Mouse (Mus musculus): Measurements from ENCODE around the gene Tln2. TPM values are rescaled to one million over a fixed set of nuclear protein-coding genes. Genes with fewer than 3 reads are reported as not detected.

The Tln2 gene
- polyA plus RNA-seq, 1 experiment = 17.0 TPM

DNA sequence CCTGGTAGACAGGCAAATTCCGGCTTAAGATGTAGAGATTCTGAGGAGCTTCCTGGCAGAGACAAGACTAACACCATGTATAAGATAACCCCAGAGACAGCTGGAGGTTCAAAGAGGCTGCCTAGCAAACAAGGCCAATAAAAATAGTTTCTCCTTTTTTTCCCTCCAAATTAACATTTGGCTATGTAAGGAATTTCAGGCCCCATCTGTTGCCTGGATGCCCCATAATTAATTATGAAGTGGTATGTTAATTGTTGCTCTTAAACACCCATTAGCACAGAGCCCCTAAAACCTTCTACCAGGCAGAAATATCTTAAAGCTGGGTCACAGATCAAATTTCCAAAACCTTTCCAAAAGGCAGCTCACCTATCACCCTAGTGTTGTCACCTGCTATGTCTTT, 77.7 kb downstream of the Tln2 start:
- Histone ChIP-seq H3K9me3 (replicated peaks; ENCODE audit: control insufficient read depth, insufficient read depth, low read length, poor library complexity, severe bottlenecking) (no peaks in the 10 kb centered on the region), H3K9ac (ENCODE audit: low read depth, poor library complexity, severe bottlenecking) (no peak overlapping the region), H3K27me3 (ENCODE audit: control insufficient read depth, insufficient read depth, low read length, poor library complexity, severe bottlenecking) (no peaks in the 10 kb centered on the region), H3K27ac (ENCODE audit: insufficient read depth, low read length) (no peak overlapping the region), H3K4me3 (ENCODE audit: low read depth, low read length) (no peak overlapping the region), H3K36me3 (ENCODE audit: control insufficient read depth, insufficient read depth, low read length, poor library complexity, severe bottlenecking) (no peaks in the 10 kb centered on the region), H3K4me1 (ENCODE audit: control insufficient read depth, insufficient read depth, low read length) (peaks cover 3% of the 10 kb centered on the region)
- TF ChIP-seq EP300 (IDR thresholded peaks at IDR 0.05; ENCODE audit: insufficient read depth, low read depth, low read length) = no peak
- no peak for TF ChIP-seq CTCF (IDR thresholded peaks at IDR 0.05; ENCODE audit: low read depth, low read length)
- TF ChIP-seq POLR2A (IDR thresholded peaks at IDR 0.05; ENCODE audit: insufficient read depth, low read length) = no peak

GRCm38 (mm10) chr9:67477445-67477844, 82.1 kb downstream of the Tln2 start:
- H3K27me3 ChIP-seq (ENCODE audit: control insufficient read depth, insufficient read depth, low read length, poor library complexity, severe bottlenecking) = no peaks in the 10 kb centered on the region
- no peak overlapping the region for H3K4me3 ChIP-seq (ENCODE audit: low read depth, low read length)
- no peak overlapping the region for H3K27ac ChIP-seq (ENCODE audit: insufficient read depth, low read length)
- no peaks in the 10 kb centered on the region for H3K36me3 ChIP-seq (ENCODE audit: control insufficient read depth, insufficient read depth, low read length, poor library complexity, severe bottlenecking)
- no peak overlapping the region for H3K9ac ChIP-seq (ENCODE audit: low read depth, poor library complexity, severe bottlenecking)
- no peaks in the 10 kb centered on the region for H3K4me1 ChIP-seq (ENCODE audit: control insufficient read depth, insufficient read depth, low read length)
- H3K9me3 ChIP-seq (replicated peaks; ENCODE audit: control insufficient read depth, insufficient read depth, low read length, poor library complexity, severe bottlenecking) = no peaks in the 10 kb centered on the region
- no peak for TF ChIP-seq EP300 (IDR thresholded peaks at IDR 0.05; ENCODE audit: insufficient read depth, low read depth, low read length)
- no peak for TF ChIP-seq CTCF (IDR thresholded peaks at IDR 0.05; ENCODE audit: low read depth, low read length)
- TF ChIP-seq POLR2A (IDR thresholded peaks at IDR 0.05; ENCODE audit: insufficient read depth, low read length) = no peak

DNA sequence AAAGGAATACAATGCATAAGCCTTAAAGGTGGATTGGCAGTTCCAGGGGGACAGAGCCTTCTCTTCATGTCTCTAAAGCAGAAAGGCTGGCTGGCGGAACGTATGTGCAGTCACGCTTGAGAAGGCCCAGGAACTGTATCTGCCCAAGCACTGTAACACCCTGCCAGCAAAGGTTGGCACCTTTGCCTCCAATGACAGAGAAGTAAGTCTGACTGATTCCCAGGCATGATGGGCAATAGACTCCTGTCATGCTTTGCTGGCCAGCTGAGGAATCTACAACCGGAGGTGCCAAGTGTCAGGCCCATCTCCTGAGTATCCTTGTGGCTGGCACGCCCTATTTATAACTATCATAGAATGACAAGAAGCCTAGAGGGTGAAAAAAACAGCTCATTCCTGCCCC, 83.3 kb downstream of the Tln2 start:
- no peak for TF ChIP-seq POLR2A (IDR thresholded peaks at IDR 0.05; ENCODE audit: insufficient read depth, low read length)
- no peak for TF ChIP-seq EP300 (IDR thresholded peaks at IDR 0.05; ENCODE audit: insufficient read depth, low read depth, low read length)
- no peak for TF ChIP-seq CTCF (IDR thresholded peaks at IDR 0.05; ENCODE audit: low read depth, low read length)
- H3K9me3 ChIP-seq (replicated peaks; ENCODE audit: control insufficient read depth, insufficient read depth, low read length, poor library complexity, severe bottlenecking) = no peaks in the 10 kb centered on the region
- no peaks in the 10 kb centered on the region for H3K4me1 ChIP-seq (ENCODE audit: control insufficient read depth, insufficient read depth, low read length)
- no peak overlapping the region for H3K27ac ChIP-seq (ENCODE audit: insufficient read depth, low read length)
- no peak overlapping the region for H3K4me3 ChIP-seq (ENCODE audit: low read depth, low read length)
- no peaks in the 10 kb centered on the region for H3K36me3 ChIP-seq (ENCODE audit: control insufficient read depth, insufficient read depth, low read length, poor library complexity, severe bottlenecking)
- no peak overlapping the region for H3K9ac ChIP-seq (ENCODE audit: low read depth, poor library complexity, severe bottlenecking)
- H3K27me3 ChIP-seq (ENCODE audit: control insufficient read depth, insufficient read depth, low read length, poor library complexity, severe bottlenecking) = no peaks in the 10 kb centered on the region

- H3K4me1 ChIP-seq (ENCODE audit: control insufficient read depth, insufficient read depth, low read length) = no peaks in the 10 kb centered on the region
- no peak for TF ChIP-seq POLR2A (IDR thresholded peaks at IDR 0.05; ENCODE audit: insufficient read depth, low read length)
- H3K27me3 ChIP-seq (ENCODE audit: control insufficient read depth, insufficient read depth, low read length, poor library complexity, severe bottlenecking) = no peaks in the 10 kb centered on the region
- no peak overlapping the region for H3K9ac ChIP-seq (ENCODE audit: low read depth, poor library complexity, severe bottlenecking)
- H3K27ac ChIP-seq (ENCODE audit: insufficient read depth, low read length) = no peak overlapping the region
- H3K9me3 ChIP-seq (replicated peaks; ENCODE audit: control insufficient read depth, insufficient read depth, low read length, poor library complexity, severe bottlenecking) = no peaks in the 10 kb centered on the region
- H3K36me3 ChIP-seq (ENCODE audit: control insufficient read depth, insufficient read depth, low read length, poor library complexity, severe bottlenecking) = no peaks in the 10 kb centered on the region
- H3K4me3 ChIP-seq (ENCODE audit: low read depth, low read length) = no peak overlapping the region
These were observed 95.9 kb downstream of the Tln2 start for GRCm38 (mm10) chr9:67463440-67464122.

DNA sequence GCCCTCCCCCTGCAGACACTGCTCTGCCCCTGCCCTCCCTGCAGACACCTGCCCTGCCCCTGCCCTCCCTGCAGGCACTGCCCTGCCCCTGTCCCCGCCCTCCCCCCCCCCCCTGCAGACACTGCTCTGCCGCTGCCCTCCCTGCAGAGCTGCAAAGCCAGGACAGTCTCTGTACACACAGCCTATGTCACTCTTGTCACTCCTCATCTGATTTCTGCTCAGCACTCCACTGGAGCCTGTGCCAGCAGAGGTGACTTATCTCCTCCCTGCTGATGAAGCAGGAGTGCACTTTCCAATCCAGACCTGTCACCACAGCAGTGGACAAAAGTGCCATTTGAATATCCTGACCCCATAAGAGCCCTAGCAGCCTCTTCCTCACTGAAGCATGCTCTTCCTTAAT, 118.0 kb downstream of the Tln2 start:
- H3K27me3 ChIP-seq (ENCODE audit: control insufficient read depth, insufficient read depth, low read length, poor library complexity, severe bottlenecking) = no peaks in the 10 kb centered on the region
- no peaks in the 10 kb centered on the region for H3K4me1 ChIP-seq (ENCODE audit: control insufficient read depth, insufficient read depth, low read length)
- no peaks in the 10 kb centered on the region for H3K36me3 ChIP-seq (ENCODE audit: control insufficient read depth, insufficient read depth, low read length, poor library complexity, severe bottlenecking)
- H3K27ac ChIP-seq (ENCODE audit: insufficient read depth, low read length) = no peak overlapping the region
- H3K9ac ChIP-seq (ENCODE audit: low read depth, poor library complexity, severe bottlenecking) = no peak overlapping the region
- H3K9me3 ChIP-seq (replicated peaks; ENCODE audit: control insufficient read depth, insufficient read depth, low read length, poor library complexity, severe bottlenecking) = no peaks in the 10 kb centered on the region
- H3K4me3 ChIP-seq (ENCODE audit: low read depth, low read length) = no peak overlapping the region
- TF ChIP-seq POLR2A (IDR thresholded peaks at IDR 0.05; ENCODE audit: insufficient read depth, low read length) (no peak), CTCF (IDR thresholded peaks at IDR 0.05; ENCODE audit: low read depth, low read length) (no peak), EP300 (IDR thresholded peaks at IDR 0.05; ENCODE audit: insufficient read depth, low read depth, low read length) (no peak)

DNA sequence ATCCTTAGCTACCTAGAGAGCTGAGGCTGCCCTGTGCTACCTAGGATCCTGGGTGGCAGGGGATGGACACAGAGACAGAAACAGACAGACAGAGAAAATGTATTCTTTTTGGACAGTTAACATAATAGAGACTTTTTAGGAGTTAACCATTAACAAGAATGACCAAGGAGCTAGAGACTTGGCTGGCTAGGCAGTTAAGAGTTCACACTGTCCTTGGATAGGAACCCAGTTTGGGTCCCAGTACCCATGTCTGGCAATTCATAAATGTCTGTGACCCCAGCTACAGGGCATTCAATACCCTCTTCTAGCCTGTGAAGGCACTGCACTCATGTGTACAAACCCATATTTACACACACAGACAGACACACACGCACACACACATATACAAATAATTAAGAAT, 122.0 kb downstream of the Tln2 start:
- H3K4me3 ChIP-seq (ENCODE audit: low read depth, low read length) = no peak overlapping the region
- H3K36me3 ChIP-seq (ENCODE audit: control insufficient read depth, insufficient read depth, low read length, poor library complexity, severe bottlenecking) = no peaks in the 10 kb centered on the region
- H3K27me3 ChIP-seq (ENCODE audit: control insufficient read depth, insufficient read depth, low read length, poor library complexity, severe bottlenecking) = no peaks in the 10 kb centered on the region
- H3K27ac ChIP-seq (ENCODE audit: insufficient read depth, low read length) = no peak overlapping the region
- no peak overlapping the region for H3K9ac ChIP-seq (ENCODE audit: low read depth, poor library complexity, severe bottlenecking)
- H3K9me3 ChIP-seq (replicated peaks; ENCODE audit: control insufficient read depth, insufficient read depth, low read length, poor library complexity, severe bottlenecking) = no peaks in the 10 kb centered on the region
- TF ChIP-seq POLR2A (IDR thresholded peaks at IDR 0.05; ENCODE audit: insufficient read depth, low read length) (no peak), CTCF (IDR thresholded peaks at IDR 0.05; ENCODE audit: low read depth, low read length) (no peak), EP300 (IDR thresholded peaks at IDR 0.05; ENCODE audit: insufficient read depth, low read depth, low read length) (no peak)
- H3K4me1 ChIP-seq (ENCODE audit: control insufficient read depth, insufficient read depth, low read length) = no peaks in the 10 kb centered on the region

Measured in ES-Bruce4 (cell line).